Mouse (Mus musculus): ENCODE results near the gene Gatad2b.
"Not testable (repeated sequence)": the region's sequence is repeated elsewhere in the genome, so short reads cannot be mapped to it uniquely, and the experiment has no call there.

The Gatad2b gene

DNA sequence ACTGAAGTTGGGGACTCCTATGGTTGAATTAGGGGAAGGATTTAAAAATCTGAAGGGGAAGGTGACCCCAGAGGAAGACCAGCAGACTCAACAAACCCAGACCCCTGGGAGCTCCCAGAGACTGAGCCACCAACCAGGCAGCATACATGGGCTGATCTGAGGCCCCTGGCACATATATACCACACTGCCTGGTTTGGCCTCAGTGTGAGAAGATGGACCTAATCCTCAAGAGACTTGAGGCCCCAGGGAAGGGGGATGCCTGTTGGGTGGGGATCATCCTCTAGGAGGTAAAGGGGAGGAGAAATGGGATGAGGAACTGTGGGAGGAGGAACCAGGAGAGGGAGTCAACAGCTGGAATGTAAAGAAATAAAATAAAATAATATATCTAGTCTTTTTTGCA, 21.3 kb downstream of the Gatad2b start:
- no peak for DNase-seq

DNA sequence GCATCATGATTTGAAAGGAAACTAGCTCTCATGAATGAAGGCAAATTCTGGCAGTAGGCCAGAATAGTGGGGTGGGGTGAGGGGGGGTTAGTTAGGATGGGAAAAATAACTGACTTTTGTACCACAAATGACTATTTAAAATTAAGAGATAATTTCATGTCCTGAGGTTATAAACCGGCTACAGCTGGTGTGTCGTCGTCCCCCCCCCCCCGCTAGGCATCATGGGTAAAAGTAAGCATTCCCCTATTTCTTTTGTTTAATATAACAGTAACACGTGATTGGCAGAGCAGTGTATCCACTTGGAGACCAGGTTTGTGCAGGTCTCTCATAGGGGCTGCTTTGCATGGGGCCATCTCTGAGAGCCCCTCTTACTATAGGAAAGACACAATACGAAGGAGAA, 29.3 kb downstream of the Gatad2b start:
- peak; percentile 36 for DNase-seq

DNA sequence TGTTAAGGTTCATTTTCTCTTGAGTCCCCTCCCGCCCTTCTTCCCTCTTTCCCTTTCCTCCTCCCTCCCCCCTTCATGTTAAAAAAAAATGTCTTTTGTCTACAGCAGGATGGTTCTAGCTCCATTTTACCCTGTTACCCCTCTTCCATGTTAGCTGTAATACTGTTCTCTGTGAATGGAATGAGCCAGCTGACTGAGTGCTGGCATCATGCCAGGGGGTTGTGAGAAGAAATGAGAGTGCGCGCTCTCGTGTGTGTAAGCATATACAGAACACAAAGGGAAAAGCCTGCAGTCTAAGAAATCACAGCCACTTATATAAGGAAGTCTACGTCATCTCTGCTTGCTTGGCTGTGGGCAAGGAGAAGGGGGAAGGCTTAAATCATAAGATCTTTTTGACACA, 30.1 kb downstream of the Gatad2b start:
- DNase-seq = peak; percentile 95

DNA sequence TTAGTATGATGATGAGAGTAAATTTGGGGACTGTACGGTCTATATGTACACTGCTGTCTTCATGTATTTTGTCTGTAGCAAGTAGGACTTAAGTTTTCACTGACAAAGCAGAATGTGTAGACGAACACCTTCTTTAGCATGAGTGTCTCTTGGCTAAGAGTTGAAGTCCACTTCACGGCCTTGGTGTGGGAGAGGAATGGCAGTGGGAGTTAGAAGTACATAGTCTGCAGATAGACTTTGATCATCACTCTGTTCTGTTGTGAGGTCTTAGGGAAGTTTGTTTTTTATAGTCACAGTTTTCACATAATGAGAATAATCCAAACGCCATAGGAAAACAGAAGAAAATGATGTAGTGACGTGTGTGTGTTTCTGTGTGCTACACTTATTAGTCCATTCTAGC, 39.5 kb downstream of the Gatad2b start:
- DNase-seq = no peak

DNA sequence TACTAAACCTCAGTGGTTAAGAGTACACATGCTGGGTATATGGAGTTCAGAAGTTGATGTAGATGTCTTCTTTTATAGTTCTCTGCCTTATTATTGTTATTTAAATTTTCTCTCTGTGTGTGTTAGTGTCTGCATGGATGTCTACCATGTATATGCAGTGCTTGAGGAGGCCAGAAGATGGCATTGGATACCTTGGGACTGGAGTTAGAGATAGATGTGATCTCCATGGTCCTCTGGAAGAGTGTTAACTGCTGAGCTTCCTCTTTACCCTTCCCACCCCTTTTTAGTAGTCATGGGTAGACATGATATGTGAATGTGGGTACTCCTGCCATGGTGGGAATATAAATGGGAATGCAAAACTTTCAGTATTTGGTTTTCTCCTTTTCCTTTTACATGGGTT, 42.5 kb downstream of the Gatad2b start:
- DNase-seq = no peak

DNA sequence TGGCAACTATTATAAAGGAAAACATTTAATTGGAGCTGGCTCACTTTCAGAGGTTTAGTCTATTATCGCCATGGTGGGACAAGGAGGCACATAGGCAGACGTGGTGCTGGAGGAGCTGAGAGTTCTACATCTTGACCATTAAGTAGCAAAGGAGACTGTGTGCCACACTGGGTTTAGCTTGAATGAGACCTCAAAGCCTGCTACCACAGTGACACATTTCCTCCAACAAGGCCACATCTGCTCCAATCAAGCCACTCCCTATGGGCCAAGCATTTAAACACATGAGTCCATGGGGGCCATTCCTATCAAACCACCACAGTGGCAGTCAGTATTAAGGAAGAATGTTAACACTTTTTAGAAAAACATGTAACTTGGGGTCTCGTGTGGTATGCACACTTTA, 45.2 kb downstream of the Gatad2b start:
- no peak for DNase-seq

DNA sequence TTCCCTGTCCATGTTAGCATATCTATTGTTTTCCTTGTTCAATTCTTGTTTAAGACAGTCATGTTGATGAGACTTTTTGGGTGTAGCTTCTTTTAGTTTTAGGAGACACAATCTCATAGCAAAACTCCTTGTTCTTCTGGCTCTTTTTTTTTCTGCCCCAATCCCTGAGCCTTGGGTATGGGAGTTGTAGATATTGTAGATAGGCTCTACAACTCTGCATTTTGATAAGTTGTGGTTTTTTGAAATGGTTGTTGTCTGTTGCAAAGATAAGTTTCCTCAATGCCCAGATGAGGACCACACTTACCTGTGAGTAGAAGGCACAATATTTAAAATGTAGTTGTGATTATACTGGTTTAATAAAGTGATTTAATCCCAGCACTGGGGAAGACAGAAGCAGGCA, 47.2 kb downstream of the Gatad2b start:
- no peak for DNase-seq

DNA sequence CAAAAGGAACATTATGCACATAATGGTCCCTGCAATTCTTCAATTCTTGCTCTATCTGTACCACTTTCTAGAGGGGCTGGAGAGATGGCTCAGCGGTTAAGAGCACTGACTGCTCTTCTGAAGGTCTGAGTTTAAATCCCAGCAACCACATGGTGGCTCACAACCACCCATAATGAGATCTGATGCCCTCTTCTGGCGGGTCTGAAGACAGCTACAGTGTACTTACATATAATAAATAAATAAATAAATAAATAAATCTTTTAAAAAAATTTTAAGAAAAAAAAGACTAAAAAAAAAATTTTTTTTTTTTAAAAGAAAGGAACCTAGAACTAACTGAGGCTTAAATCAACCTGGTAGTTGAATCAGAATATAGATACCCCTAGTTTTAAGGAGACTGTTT, 49.9 kb downstream of the Gatad2b start:
- not testable (repeated sequence) for DNase-seq

DNA sequence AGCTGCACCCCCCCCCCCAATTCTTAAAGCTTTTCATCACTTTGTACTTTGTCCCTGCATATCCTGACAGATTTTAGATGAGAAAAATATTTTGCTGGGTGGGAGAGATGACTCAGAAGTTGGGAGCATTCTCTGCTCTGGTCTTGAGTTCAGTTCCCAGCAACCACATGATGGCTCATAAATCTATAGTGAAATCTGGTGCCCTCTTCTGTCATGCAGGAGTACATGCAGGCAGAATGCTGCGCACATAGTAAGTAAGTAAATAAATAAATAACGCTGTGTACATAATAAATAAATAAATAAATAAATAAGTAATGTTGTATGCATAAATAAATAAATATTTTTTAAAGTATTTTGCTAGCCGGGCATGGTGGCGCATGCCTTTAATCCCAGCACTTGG, 54.9 kb downstream of the Gatad2b start:
- DNase-seq = no peak

DNA sequence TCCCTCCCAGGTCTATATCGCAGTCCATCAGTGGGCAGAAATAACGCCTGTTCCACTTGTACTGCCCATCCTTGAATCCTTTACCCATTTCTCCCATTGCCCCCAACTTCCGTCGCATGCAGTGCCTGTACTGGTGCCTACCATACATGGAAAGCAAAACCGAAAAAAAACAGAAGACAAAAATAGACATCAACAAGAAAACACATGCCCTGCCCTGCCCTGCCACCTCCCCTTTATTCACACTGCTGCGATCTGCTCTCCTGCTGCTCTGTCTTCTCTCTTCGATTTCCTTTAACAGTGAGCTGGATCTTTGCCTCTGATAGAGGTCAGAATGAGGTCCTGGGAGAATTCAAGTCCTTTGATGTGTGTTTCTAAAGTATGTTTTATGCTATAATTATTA, 65.0 kb downstream of the Gatad2b start:
- no peak for DNase-seq

DNA sequence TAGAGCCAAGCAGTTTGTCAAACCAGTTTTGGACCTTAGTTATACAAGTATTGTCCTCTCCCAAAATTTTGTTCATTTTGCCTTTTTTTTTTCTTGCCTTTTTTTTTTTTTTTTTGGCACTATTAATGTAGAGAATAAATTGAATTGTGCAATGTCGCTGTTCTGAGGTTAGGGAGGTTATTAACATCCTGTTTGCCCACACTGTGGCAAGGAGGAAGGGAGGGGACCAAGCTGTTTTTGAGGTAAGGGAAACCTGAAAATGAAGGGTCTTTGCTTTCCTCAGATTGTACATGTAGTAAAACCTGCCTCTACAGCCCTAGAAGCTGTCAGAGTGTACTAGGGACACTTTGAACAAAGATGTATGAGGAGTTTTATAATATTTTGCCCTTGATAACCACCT, 66.3 kb downstream of the Gatad2b start:
- DNase-seq = no peak

DNA sequence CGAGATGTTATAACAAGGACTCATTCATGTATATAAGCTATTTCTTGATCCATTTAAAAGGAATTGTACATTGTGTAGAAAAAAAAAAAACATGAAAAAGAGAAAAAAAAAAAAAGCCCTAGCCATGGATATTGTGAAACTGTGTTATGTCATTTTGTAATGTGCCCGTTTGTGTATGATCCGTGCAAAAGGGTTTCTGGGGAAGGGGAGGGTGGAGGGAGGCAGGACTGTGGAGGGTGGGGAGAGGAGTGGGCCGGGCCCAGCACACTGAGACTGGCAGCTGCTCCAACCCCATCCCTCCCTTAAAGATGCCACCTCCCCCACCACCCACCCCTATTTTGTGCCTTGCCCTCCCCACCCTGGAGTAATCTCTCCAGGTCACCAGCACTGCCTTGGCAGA, 68.5 kb downstream of the Gatad2b start:
- no peak for DNase-seq

DNA sequence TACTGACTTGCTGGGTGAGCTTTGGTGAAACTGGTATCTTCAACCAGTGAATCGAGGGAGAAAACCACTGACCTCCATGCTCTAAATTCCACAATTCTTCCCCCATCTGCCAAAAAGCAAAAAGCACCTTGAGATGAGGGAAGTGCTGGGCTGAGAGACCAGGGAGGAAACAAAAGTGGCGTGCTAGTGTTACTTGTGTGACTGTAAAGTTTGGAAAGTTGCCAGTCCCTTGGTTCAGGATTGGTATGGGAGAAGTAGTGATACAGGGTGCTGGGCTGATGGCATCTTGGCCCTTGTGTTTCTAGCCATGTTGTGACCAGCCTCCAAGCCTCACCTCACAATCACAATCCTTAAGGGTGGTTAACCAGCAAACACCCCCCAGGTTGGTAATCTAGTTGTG, 69.4 kb downstream of the Gatad2b start:
- DNase-seq = no peak

DNA sequence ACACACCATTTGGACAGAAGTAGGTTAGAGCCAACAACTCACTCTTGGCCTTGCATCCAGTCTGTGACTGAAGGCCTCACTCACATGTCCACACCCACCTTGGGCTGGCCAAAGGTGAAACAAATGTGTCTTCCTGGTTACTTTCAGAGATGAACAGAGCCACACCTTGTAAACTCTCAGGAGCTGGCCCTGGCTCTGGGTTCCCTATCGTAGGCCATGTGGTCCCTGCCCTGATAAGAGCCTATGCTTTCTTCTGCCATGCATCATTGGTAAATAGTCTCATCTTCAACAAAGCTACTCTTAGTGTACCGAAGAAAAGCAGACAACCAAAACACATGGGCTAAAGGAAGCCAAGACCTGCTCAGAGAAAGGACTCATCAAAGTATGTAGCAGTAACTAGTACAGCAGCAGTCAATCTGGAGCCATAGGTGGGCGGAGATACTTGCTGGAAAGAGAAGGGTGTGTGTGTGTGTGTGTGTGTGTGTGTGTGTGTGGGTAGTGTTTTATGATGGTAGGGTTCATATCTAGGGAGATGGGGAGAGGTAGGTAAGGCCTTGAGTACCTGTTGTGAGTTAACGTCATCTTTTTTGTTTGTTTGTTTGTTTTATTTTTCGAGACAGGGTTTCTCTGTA, 74.1 kb downstream of the Gatad2b start:
- no peak for DNase-seq

DNA sequence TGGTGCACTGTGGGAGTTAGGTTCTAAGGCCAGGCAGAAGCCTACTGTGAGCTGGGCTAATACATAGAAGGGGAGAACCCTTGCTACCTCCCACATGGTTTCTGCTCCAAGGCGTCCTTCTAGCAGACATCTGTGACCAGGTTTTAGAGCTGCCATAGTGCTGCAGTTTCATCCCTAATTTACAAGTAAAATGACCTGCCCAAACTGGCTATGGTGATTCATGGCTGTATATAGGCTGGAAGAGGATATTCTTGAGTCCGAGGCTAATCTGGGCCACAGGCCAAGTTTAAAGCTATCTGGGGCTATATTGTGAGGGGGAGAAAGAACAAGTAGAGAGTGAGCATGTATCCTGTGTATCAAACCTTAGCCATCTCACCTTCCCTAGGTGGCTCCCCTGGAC, 76.1 kb downstream of the Gatad2b start:
- no peak for DNase-seq

DNA sequence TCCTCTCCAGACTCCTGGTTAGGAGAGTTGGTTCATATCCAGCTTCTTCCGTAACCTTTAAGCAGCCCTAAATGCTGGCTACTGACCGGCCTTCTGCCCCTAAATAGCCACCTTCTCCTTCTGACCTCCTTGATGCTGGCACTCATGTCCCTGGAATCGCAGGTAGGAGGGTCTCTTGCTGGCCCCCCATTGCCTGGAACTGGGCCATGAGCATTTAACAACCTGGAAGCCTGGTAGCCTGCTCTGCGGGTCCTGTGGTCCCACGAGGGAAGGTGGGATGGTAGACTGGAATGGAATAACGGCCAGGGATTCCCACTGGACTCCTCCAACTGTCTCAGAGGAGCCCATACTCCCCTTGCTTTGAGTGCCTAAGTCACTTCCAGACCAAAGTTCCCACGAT, 78.9 kb downstream of the Gatad2b start:
- no peak for DNase-seq

DNA sequence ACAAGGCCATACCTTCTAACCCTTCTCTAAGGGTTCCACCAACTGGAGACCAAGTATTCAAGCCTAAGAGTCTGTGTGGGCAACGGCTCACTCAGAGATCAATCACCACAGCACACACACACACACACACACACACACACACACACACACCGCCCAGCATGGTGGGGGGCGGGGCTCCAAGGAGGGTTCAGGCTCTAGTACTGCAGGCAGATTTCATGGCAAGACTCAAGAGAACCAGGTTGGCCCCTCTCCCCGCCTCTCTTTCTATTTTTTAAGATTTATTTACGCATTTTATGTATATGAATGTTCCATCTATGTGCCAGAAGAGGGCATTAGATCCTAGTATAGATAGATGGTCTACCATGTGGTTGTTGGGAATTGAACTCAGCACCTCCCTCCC, 79.8 kb downstream of the Gatad2b start:
- DNase-seq = no peak

DNA sequence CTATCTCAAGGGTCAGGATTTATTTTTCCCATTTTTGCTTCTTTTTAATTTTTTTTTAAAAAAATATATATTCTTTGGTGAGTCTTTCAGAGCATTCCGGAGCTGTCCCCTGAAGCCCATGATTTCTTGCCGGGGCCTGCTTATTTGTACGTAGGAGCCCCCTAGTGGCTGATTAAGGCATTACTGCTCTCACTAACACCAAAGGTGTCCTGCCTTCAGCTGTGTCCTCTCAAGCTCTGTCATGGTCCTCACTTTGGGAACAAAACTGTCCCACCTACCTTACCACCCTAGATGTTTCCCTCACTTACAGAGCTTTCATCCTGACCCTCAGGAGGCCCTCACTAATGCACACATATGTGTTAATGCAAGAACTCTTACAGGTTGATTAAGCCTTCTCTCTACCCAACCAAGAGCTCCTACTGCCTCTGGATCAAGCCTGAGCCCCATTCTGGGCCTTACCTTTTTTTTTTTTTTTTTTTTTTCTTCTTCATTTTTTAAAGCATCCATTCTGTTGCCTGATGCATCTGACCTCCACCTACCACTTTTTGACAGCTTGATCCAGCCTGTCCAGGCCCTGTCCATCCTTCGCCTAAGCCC, 80.6 kb downstream of the Gatad2b start:
- DNase-seq = peak; percentile 90

DNA sequence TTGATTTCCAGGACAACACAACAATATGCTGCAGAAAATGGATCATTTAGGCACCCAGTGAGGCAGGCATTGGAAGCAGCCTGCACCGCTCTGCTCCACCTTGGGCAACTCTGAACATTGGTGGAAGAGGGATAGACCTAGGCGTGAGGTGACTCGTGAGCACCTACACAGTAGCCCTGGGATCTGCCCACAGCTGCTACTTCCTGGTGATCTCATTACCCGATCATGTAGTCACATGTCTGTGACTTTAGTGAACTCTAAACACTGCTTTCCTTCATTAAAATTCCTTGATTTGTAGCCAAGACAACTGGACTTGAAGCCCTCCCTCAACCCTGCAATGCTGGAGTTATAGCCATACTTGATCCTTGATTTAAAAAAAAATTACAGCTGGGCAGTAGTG, 81.4 kb downstream of the Gatad2b start:
- DNase-seq = no peak

DNA sequence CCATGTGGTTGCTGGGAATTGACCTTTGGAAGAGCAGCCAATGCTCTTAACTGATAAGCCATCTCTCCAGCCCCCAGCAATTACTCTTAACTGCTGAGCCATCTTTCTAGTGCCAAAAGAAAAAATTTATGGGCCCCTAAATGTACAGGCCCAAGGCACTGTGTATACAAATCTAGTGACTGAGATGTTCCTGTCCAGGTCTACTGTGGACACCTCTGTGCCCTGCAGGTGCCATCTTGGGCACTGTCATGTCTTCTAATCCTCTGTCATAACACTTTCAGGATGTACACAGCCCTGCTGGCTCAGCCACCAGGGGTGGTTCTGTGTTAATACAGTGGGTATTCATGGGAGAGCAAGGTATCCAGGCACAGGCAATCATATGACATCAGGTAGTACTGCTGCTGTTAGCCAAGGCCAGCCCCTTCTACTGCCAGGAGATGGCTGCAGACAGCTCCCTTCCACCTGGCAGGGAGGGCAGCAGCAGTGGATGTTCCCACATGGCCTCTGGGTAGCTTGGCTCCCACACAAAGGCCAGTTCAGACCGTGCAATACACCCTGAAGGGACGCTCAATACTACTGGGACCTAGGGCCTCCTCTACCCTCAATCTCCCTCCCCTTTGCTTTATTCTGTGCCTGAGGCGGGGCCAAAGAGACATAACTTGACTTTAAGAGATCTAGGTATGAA, 82.7 kb downstream of the Gatad2b start:
- peak; percentile 7 for DNase-seq

DNA sequence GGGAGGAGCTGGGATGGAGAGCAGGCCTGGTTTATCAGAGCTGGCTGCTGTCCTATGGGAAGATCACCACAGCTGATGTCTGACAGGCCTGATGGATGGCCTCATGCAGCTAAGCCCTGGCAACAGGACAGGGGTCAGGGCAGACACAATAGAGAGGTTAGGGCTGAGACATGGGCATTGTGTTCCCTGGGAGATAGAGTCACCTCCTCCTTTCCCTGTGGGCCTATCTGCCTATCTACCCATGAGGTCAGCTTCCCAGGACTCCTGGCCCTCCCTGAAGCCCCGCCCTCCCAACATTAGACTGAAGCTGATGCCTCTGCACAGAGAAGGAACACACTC, 83.2 kb downstream of the Gatad2b start:
- DNase-seq = peak; percentile 61

DNA sequence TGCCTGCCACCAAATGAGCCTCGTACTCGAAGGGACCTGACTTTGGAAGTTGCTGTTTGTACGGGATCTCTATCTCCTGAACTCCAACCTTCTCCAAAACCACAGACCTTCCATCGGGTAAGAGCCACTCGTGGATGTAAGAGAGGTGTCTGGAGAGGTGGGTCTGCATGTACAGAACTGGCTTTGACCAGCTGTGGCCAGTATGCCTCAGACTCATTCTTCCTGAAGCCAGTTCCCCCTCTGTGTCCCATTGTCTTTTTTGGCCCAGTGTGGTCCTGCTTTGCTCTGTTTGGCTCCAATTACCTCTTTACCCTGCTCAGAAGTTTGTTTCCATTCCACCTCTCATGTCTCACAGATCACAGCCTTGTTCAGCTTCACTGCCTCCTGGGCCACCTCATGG, 85.5 kb downstream of the Gatad2b start:
- DNase-seq = no peak

DNA sequence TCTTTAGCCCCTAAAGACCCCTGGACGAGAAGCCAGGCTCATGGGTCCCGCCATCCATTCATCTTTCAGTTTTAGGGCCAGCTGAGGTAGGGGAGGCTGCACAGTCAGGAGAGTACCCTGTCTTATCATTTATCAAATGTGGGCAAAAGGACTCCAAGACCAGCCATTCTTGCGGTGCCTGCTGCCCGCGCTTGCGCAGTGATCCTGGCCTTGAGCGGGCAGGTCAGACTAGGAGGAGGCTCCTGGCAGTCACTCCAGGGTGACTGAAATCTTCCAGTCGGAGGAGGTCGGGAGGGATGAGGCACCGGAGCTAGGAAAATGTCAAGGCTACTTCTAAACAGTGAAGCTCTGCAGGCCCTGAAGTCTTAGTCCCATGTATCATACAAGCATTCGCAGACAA, 88.7 kb downstream of the Gatad2b start:
- DNase-seq = no peak

DNA sequence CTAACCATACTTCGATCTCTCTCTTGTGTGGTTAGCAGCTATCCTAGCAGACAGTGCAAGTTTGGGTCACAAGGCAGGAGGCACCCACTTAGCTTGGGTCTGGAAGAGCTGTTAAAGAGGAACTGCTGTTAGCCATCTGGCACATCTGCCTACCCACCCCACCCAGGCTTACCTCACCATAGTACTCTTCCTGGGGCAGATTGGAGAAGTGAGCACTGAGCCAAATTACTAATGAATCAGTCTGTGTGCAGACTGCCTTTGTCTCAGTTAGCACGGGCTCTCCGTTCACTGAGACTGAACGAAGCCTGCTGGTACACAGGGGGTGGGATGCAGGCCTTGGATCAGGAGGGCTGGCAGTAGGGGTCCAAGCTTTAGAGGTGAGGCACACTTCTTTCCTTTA, 90.7 kb downstream of the Gatad2b start:
- no peak for DNase-seq

DNA sequence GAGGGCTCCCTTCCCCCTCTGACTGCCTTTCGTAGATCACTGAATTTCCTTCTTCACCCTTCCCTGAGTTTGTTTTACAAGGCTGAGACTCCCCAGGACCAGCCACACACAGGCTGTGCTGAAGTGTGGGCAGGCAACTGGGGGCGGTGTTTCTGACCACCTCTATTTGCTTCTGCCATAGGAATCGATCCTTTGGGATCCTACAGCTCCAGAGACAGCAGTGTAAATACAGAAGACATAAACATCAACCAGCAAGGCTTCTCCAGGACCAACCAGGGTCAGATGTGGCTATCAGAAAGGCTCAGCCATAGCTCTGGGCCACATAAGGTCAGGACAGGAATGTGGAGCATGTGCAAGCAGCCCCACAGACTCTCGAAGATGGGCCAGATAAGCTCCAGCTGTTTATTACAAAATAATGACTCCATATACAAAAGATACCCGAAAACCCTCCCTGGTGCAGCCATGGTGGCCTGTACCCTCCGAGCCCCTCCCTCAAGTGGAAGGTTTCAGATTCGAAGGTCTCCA, 91.9 kb downstream of the Gatad2b start:
- no peak for DNase-seq

Measured in retina, postnatal 1 day (tissue).